Mouse (Mus musculus): Measurements from ENCODE around the gene Ube2g1. TPM values are rescaled to one million over a fixed set of nuclear protein-coding genes. Genes with fewer than 3 reads are reported as not detected.
"Not testable (repeated sequence)": the region's sequence is repeated elsewhere in the genome, so short reads cannot be mapped to it uniquely, and the experiment has no call there.

Ube2g1 gene
- polyA plus RNA-seq, 1 experiment = 8.1 TPM

- TF ChIP-seq CTCF (IDR thresholded peaks at IDR 0.05; ENCODE audit: insufficient read depth, low read length) (no peak), POLR2A (IDR thresholded peaks at IDR 0.05; ENCODE audit: borderline replicate concordance, extremely low read depth, low read depth, low read length) (no peak)
- H3K4me1 ChIP-seq (ENCODE audit: control insufficient read depth, insufficient read depth, low read length) = no peaks in the 10 kb centered on the region
- H3K4me3 ChIP-seq (replicated peaks; ENCODE audit: extremely low read depth, low read depth, low read length) = no peak overlapping the region
- no peak for DNase-seq
- WGBS = 71% methylated on average over 2 of the region's 2 CpGs
Observed at GRCm38 (mm10) chr11:72595010-72595737, 11.9 kb upstream of the Ube2g1 start.

DNA sequence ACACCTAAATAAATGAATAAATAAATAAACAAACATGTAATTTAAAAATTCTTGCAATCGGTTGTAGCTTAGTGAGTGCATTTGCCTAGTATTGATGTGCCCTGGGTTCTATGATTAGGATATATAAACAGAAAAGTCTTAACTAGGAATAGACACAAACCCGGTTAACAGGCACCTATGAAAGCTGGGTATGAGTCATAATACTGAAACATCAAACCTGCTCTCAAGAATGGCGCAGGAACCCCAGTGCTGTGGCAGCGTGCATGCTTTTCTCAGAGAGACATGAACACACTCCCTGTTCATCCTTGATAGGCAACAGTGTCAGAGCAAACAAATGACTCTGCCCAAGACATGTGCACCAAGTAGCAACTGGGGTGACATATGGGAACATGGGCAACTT, 9.3 kb upstream of the Ube2g1 start:
- no peak for TF ChIP-seq POLR2A (IDR thresholded peaks at IDR 0.05; ENCODE audit: borderline replicate concordance, extremely low read depth, low read depth, low read length)
- TF ChIP-seq CTCF (IDR thresholded peaks at IDR 0.05; ENCODE audit: insufficient read depth, low read length) = no peak
- Histone ChIP-seq H3K4me3 (replicated peaks; ENCODE audit: extremely low read depth, low read depth, low read length) (no peak overlapping the region), H3K4me1 (ENCODE audit: control insufficient read depth, insufficient read depth, low read length) (no peaks in the 10 kb centered on the region)
- 86% methylated on average over 4 of the region's 4 CpGs for WGBS
- DNase-seq = no peak

GRCm38 (mm10) chr11:72607469-72608070, 487 bp downstream of the Ube2g1 start:
- under 1% methylated on average over 79 of the region's 79 CpGs for WGBS
- peak; percentile 82 for DNase-seq
- Histone ChIP-seq H3K4me1 (ENCODE audit: control insufficient read depth, insufficient read depth, low read length) (no peaks in the 10 kb centered on the region; the same call in 1 of the 2 replicates), H3K4me3 (replicated peaks; ENCODE audit: extremely low read depth, low read depth, low read length) (peak overlapping the region; percentile 93)
- TF ChIP-seq POLR2A (IDR thresholded peaks at IDR 0.05; ENCODE audit: borderline replicate concordance, extremely low read depth, low read depth, low read length) (peak; percentile 34; the same call in 1 of the 2 replicates), CTCF (IDR thresholded peaks at IDR 0.05; ENCODE audit: insufficient read depth, low read length) (no peak)

DNA sequence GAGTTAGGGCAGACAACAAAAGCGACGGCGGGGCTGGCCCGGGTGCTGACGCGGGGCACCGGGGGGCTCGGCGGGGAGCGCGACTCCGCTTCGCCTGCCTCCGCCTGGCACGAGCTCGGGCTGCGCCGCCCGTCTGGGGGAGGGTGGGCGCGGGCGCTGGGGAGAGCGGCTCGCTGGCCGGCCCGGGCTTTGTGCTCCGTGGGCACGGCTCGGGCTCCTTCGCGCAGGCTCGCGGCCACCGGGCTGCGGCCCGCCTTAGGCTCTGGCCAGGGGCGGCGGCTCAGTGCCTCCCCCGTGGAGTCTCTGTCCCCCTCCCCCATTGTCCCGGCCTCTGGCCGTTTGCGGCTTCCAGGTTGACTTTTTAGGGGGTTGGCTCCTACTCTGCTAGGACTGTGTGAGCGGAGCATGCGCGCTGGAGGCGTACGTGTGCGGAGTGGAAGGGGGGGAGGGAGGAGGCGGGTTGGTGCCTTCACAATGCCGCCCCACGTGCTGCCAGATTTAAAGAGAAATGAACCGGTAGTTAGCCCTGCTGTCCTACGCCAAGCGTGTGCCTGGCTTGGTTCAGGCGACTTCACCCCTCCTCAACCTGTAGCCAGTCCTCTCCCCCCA, 1.1 kb downstream of the Ube2g1 start:
- TF ChIP-seq POLR2A (IDR thresholded peaks at IDR 0.05; ENCODE audit: borderline replicate concordance, extremely low read depth, low read depth, low read length) = peak; percentile 45; the same call in 1 of the 2 replicates
- TF ChIP-seq CTCF (IDR thresholded peaks at IDR 0.05; ENCODE audit: insufficient read depth, low read length) = no peak
- WGBS = 1% methylated on average over 54 of the region's 55 CpGs
- DNase-seq = peak; percentile 88
- Histone ChIP-seq H3K4me3 (replicated peaks; ENCODE audit: extremely low read depth, low read depth, low read length) (peak overlapping the region; percentile 93), H3K4me1 (ENCODE audit: control insufficient read depth, insufficient read depth, low read length) (no peaks in the 10 kb centered on the region; the same call in 1 of the 2 replicates)

DNA sequence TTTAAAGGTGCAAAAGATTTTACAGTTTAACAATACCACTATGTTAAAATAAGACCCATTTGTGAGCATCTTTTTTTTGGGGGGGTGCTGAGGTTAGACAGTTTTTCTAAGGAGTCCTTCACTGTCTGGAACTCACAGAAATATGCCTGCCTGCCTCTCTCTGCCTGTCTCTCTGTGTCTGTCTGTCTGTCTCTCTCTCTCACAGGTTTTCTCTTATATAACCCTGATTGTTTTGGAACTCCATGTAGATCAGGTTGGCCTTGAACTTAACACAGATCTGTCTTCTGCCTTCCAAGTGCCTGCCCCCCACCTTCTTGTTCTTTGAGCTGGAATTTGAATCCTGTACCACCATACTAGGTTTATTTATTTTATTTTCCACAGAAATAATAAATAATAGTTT, 2.2 kb downstream of the Ube2g1 start:
- Histone ChIP-seq H3K4me3 (replicated peaks; ENCODE audit: extremely low read depth, low read depth, low read length) (no peak overlapping the region), H3K4me1 (ENCODE audit: control insufficient read depth, insufficient read depth, low read length) (no peaks in the 10 kb centered on the region; the same call in 1 of the 2 replicates)
- TF ChIP-seq POLR2A (IDR thresholded peaks at IDR 0.05; ENCODE audit: borderline replicate concordance, extremely low read depth, low read depth, low read length) = no peak
- TF ChIP-seq CTCF (IDR thresholded peaks at IDR 0.05; ENCODE audit: insufficient read depth, low read length) = no peak
- DNase-seq = no peak

GRCm38 (mm10) chr11:72614336-72614735, 7.3 kb downstream of the Ube2g1 start:
- not testable (repeated sequence) for H3K4me3 ChIP-seq (replicated peaks; ENCODE audit: extremely low read depth, low read depth, low read length); H3K4me1 ChIP-seq (ENCODE audit: control insufficient read depth, insufficient read depth, low read length); DNase-seq
- WGBS = 85% methylated on average over 3 of the region's 3 CpGs

- no peak overlapping the region for H3K4me3 ChIP-seq (replicated peaks; ENCODE audit: extremely low read depth, low read depth, low read length)
- TF ChIP-seq POLR2A (IDR thresholded peaks at IDR 0.05; ENCODE audit: borderline replicate concordance, extremely low read depth, low read depth, low read length) (no peak), CTCF (IDR thresholded peaks at IDR 0.05; ENCODE audit: insufficient read depth, low read length) (no peak)
- WGBS = 89% methylated on average over 4 of the region's 4 CpGs
- no peak for DNase-seq
- H3K4me1 ChIP-seq (ENCODE audit: control insufficient read depth, insufficient read depth, low read length) = peaks cover 2% of the 10 kb centered on the region
Observed at GRCm38 (mm10) chr11:72615931-72616330, 8.8 kb downstream of the Ube2g1 start.

DNA sequence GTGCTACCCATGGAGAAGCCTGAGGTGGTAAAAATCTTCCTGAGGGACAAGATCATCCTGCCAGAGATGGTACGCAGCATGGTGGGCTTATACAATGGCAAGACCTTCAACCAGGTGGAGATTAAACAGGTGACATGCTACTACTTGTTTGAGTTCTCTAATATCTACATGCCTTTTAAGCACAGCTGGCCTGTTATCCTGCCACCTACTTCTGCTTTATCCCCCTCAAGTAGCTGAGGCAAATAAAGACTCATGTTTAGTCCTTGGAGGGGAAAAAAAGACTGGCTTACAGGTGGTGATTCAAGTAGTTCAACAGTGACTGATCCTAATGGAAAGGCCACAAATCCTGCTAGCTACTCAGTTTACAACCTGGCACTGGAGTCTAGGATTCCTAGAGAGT, 11.4 kb downstream of the Ube2g1 start:
- Histone ChIP-seq H3K4me1 (ENCODE audit: control insufficient read depth, insufficient read depth, low read length) (peaks cover 4% of the 10 kb centered on the region), H3K4me3 (replicated peaks; ENCODE audit: extremely low read depth, low read depth, low read length) (no peak overlapping the region)
- TF ChIP-seq CTCF (IDR thresholded peaks at IDR 0.05; ENCODE audit: insufficient read depth, low read length) (no peak), POLR2A (IDR thresholded peaks at IDR 0.05; ENCODE audit: borderline replicate concordance, extremely low read depth, low read depth, low read length) (no peak)
- 91% methylated on average over 1 of the region's 1 CpGs for WGBS
- no peak for DNase-seq

GRCm38 (mm10) chr11:72642730-72643129, 35.6 kb downstream of the Ube2g1 start:
- WGBS = 50% methylated on average over 4 of the region's 4 CpGs
- H3K4me1 ChIP-seq (ENCODE audit: control insufficient read depth, insufficient read depth, low read length) = no peaks in the 10 kb centered on the region; the same call in 1 of the 2 replicates
- no peak for DNase-seq

More at GRCm38 (mm10) chr11:72642730-72643129, 35.6 kb downstream of the Ube2g1 start:
- TF ChIP-seq CTCF (IDR thresholded peaks at IDR 0.05; ENCODE audit: insufficient read depth, low read length) (no peak), POLR2A (IDR thresholded peaks at IDR 0.05; ENCODE audit: borderline replicate concordance, extremely low read depth, low read depth, low read length) (no peak)
- no peak overlapping the region for H3K4me3 ChIP-seq (replicated peaks; ENCODE audit: extremely low read depth, low read depth, low read length)

Data from lung, adult 2 months (tissue).